Mouse (Mus musculus): ENCODE data around the gene Zfp787. TPM values are rescaled to one million over a fixed set of nuclear protein-coding genes. Genes with fewer than 3 reads are reported as not detected.
A peak's percentile ranks its signal among the peaks of the same experiment; 100 is the strongest.

Gene Zfp787
- polyA plus RNA-seq, 1 experiment from 2014 or later, result 13.7 TPM

DNA sequence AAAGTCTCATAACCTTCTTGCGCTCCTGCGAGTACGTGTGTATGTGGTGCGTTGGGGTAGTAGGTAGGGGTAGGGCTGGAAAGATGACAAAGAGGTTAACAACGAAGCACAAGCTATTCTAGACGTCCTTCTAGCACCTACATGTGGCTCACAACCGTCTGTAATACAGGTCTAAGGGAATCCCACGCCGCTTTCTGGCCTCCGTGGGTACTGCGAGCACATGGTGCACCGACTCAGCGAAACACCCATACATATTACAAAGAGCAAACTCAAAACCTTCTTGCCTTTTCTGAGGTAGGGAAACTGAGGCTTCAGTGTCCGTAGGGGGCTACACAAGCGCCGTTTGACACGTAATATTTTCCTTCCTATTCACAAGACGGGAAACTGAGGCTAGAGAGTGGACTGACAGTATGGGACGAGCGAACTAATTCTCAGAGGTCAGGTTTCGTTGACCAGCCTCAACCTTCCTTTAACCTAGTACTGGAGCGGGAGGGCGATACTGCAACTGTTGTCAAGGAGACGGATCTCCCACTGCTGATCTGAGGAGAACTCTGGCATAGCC lies 15.7 kb upstream of the Zfp787 start:
- peak overlapping the region; percentile 61 for H3K4me3 ChIP-seq (ENCODE audit: low read depth, low read length)
- H3K9me3 ChIP-seq (ENCODE audit: control insufficient read depth, low read length), result no peaks in the 10 kb centered on the region
- 2% methylated on average over 24 of the region's 24 CpGs for WGBS

DNA sequence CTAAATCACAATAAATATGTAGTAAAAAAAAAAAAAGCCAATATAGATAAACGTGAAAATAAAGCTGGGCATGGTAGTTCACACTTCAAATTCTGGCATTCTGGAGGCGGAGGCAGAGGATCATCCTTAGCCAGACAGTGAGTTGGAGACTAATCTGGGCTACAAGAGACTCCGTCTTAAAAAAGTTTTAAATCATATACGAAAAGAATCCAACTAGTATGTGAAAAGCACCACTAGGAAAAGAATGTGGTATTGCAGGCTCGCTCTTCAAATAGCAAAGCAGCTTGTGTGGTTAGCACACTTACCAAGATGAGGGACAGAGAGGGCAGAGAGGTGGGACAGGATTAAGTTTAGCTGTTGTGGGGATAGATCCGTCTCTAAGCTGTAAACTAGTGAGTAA lies 15.1 kb upstream of the Zfp787 start:
- Histone ChIP-seq H3K4me1 (ENCODE audit: control insufficient read depth, insufficient read depth, low read length) (peaks cover 6% of the 10 kb centered on the region; the same call in 1 of the 2 replicates), H3K4me2 (ENCODE audit: low read depth, low read length) (peak overlapping the region; percentile 82), H3K9ac (replicated peaks; ENCODE audit: low read depth, low read length) (peak overlapping the region; percentile 17; the same call in 1 of the 2 replicates), H3K4me3 (ENCODE audit: low read depth, low read length) (peak overlapping the region; percentile 61; the same call in 1 of the 2 replicates), H3K27me3 (ENCODE audit: control insufficient read depth, insufficient read depth, low read length) (no peaks in the 10 kb centered on the region), H3K36me3 (ENCODE audit: control insufficient read depth, insufficient read depth, low read length) (no peaks in the 10 kb centered on the region), H3K9me3 (ENCODE audit: control insufficient read depth, low read length) (no peaks in the 10 kb centered on the region), H3K27ac (ENCODE audit: low read depth, low read length) (peak overlapping the region; percentile 84; the same call in 1 of the 2 replicates)
- ATAC-seq (ENCODE audit: low read depth), result no peak
- 52% methylated on average over 6 of the region's 6 CpGs for WGBS

More for the DNA sequence above, 15.7 kb upstream of the Zfp787 start:
- Histone ChIP-seq H3K4me2 (ENCODE audit: low read depth, low read length) (peak overlapping the region; percentile 82), H3K9ac (replicated peaks; ENCODE audit: low read depth, low read length) (peak overlapping the region; percentile 54), H3K27ac (ENCODE audit: low read depth, low read length) (peak overlapping the region; percentile 84), H3K27me3 (ENCODE audit: control insufficient read depth, insufficient read depth, low read length) (no peaks in the 10 kb centered on the region), H3K36me3 (ENCODE audit: control insufficient read depth, insufficient read depth, low read length) (no peaks in the 10 kb centered on the region), H3K4me1 (ENCODE audit: control insufficient read depth, insufficient read depth, low read length) (peaks cover 6% of the 10 kb centered on the region; the same call in 1 of the 2 replicates)
- peak; percentile 55 for ATAC-seq (ENCODE audit: low read depth)

DNA sequence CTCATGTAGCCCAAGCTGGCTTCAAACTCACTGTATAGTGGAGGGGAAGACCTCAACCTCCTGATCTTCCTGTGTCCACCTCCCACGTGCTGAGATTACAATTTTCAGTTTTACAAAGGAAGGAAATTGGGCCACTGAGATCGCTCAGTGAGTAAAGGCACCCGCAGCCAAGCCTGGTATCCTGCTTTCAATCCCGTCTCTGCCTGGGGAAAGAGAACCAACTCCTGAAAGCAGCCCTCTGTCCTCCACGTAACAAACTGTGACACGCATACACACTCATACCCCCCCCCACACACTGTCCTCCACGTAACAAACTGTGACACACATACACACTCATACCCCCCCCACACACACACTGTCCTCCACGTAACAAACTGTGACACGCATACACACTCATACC lies 14.6 kb upstream of the Zfp787 start:
- Histone ChIP-seq H3K9me3 (ENCODE audit: control insufficient read depth, low read length) (no peaks in the 10 kb centered on the region), H3K9ac (replicated peaks; ENCODE audit: low read depth, low read length) (no peak overlapping the region), H3K27me3 (ENCODE audit: control insufficient read depth, insufficient read depth, low read length) (no peaks in the 10 kb centered on the region), H3K4me1 (ENCODE audit: control insufficient read depth, insufficient read depth, low read length) (peaks cover 6% of the 10 kb centered on the region; the same call in 1 of the 2 replicates), H3K4me2 (ENCODE audit: low read depth, low read length) (no peak overlapping the region), H3K4me3 (ENCODE audit: low read depth, low read length) (no peak overlapping the region), H3K36me3 (ENCODE audit: control insufficient read depth, insufficient read depth, low read length) (no peaks in the 10 kb centered on the region), H3K27ac (ENCODE audit: low read depth, low read length) (no peak overlapping the region)
- ATAC-seq (ENCODE audit: low read depth), result no peak
- 88% methylated on average over 9 of the region's 9 CpGs for WGBS

DNA sequence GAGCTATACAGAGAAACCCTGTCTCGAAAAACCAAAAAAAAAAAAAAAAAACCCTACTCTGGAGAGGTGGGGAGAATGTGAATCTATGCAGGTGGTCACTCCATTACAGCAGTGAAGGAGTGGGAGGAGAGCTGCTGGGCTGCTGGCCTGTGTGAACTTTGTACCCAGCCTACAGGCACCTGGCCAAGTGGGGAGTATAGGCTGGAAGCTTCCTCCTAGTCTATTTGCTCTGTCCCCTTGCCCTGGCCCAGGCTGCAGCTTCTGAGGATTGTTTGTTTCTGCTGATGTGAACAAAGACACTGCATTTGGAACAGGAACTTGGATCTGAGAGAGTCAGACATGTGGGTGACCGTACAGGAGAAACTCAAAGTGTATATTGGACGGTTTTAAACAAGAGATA lies 13.6 kb upstream of the Zfp787 start:
- Histone ChIP-seq H3K27me3 (ENCODE audit: control insufficient read depth, insufficient read depth, low read length) (no peaks in the 10 kb centered on the region), H3K27ac (ENCODE audit: low read depth, low read length) (no peak overlapping the region), H3K4me2 (ENCODE audit: low read depth, low read length) (no peak overlapping the region), H3K9ac (replicated peaks; ENCODE audit: low read depth, low read length) (no peak overlapping the region), H3K9me3 (ENCODE audit: control insufficient read depth, low read length) (no peaks in the 10 kb centered on the region), H3K36me3 (ENCODE audit: control insufficient read depth, insufficient read depth, low read length) (no peaks in the 10 kb centered on the region), H3K4me3 (ENCODE audit: low read depth, low read length) (no peak overlapping the region), H3K4me1 (ENCODE audit: control insufficient read depth, insufficient read depth, low read length) (peaks cover 6% of the 10 kb centered on the region; the same call in 1 of the 2 replicates)
- 80% methylated on average over 3 of the region's 3 CpGs for WGBS
- no peak for ATAC-seq (ENCODE audit: low read depth)

DNA sequence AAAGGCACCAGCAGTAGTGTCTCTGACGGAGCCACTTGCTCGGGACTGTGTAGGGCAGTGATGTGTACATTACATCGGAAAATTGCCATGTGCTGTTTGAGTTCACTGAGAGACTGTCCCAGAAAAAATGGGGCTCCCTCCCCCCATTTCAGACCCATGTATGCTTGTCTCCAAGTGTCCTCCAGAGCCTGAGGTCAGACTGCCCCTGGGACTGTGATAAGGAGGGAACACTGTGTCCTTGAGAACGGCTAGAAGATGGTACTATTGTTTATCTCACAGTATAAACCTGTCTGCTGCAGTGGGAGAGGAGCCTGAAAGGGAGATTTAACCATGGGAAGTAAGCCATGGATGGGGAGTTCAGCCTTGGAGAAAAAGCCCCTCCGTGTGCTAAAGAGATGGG lies 8.9 kb upstream of the Zfp787 start:
- Histone ChIP-seq H3K27ac (ENCODE audit: low read depth, low read length) (no peak overlapping the region), H3K27me3 (ENCODE audit: control insufficient read depth, insufficient read depth, low read length) (no peaks in the 10 kb centered on the region), H3K9ac (replicated peaks; ENCODE audit: low read depth, low read length) (no peak overlapping the region), H3K4me1 (ENCODE audit: control insufficient read depth, insufficient read depth, low read length) (no peaks in the 10 kb centered on the region), H3K36me3 (ENCODE audit: control insufficient read depth, insufficient read depth, low read length) (no peaks in the 10 kb centered on the region), H3K4me3 (ENCODE audit: low read depth, low read length) (no peak overlapping the region), H3K9me3 (ENCODE audit: control insufficient read depth, low read length) (no peaks in the 10 kb centered on the region), H3K4me2 (ENCODE audit: low read depth, low read length) (no peak overlapping the region)
- 79% methylated on average over 5 of the region's 5 CpGs for WGBS
- ATAC-seq (ENCODE audit: low read depth), result no peak

DNA sequence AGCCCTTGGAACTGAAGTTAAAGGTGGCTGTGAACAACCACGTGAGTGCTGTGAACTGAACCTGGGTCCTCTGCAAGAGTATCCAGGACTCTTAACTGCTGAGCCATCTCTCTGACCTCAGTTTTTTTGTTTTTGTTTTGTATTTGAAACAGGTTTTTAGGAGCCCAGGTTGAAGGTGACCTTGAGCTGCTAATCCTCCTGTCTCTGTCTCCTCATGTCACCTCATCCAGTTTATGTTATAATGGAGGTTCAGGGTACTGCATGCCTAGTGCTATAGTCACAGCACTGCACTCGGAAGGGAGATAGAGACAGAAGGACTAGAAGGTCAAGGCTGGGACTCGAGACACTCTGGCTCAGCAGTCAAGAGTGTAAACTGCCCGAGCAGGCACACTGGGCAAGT lies 6.4 kb upstream of the Zfp787 start:
- Histone ChIP-seq H3K36me3 (ENCODE audit: control insufficient read depth, insufficient read depth, low read length) (no peaks in the 10 kb centered on the region), H3K9ac (replicated peaks; ENCODE audit: low read depth, low read length) (no peak overlapping the region), H3K27ac (ENCODE audit: low read depth, low read length) (no peak overlapping the region), H3K4me1 (ENCODE audit: control insufficient read depth, insufficient read depth, low read length) (no peaks in the 10 kb centered on the region), H3K27me3 (ENCODE audit: control insufficient read depth, insufficient read depth, low read length) (no peaks in the 10 kb centered on the region), H3K4me3 (ENCODE audit: low read depth, low read length) (no peak overlapping the region), H3K4me2 (ENCODE audit: low read depth, low read length) (no peak overlapping the region), H3K9me3 (ENCODE audit: control insufficient read depth, low read length) (no peaks in the 10 kb centered on the region)
- 85% methylated on average over 4 of the region's 4 CpGs for WGBS
- ATAC-seq (ENCODE audit: low read depth), result no peak

DNA sequence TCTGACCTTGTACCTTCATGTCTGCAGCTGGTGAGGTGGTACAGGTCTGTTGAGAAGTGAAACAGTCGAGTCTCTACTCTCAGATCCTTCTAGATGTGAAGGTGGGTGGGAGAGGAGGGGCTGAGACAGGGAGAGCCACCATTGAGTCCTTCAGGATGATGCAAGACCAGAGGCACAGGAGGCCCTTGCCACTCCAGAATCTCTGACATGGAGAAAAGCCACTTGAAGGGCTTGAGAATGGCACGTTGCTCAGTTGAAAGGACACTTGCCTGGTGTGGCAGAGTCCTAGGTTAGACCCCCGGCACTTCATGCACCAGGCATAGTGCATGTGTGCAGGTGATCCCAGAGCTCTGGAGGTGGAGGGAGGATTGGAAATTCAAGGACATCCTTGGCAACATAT lies 5.7 kb upstream of the Zfp787 start:
- Histone ChIP-seq H3K9me3 (ENCODE audit: control insufficient read depth, low read length) (no peaks in the 10 kb centered on the region), H3K36me3 (ENCODE audit: control insufficient read depth, insufficient read depth, low read length) (no peaks in the 10 kb centered on the region), H3K27ac (ENCODE audit: low read depth, low read length) (no peak overlapping the region), H3K9ac (replicated peaks; ENCODE audit: low read depth, low read length) (no peak overlapping the region), H3K27me3 (ENCODE audit: control insufficient read depth, insufficient read depth, low read length) (no peaks in the 10 kb centered on the region), H3K4me3 (ENCODE audit: low read depth, low read length) (no peak overlapping the region), H3K4me2 (ENCODE audit: low read depth, low read length) (no peak overlapping the region), H3K4me1 (ENCODE audit: control insufficient read depth, insufficient read depth, low read length) (peaks cover 2% of the 10 kb centered on the region)
- ATAC-seq (ENCODE audit: low read depth), result no peak
- WGBS, result 58% methylated on average over 3 of the region's 3 CpGs

DNA sequence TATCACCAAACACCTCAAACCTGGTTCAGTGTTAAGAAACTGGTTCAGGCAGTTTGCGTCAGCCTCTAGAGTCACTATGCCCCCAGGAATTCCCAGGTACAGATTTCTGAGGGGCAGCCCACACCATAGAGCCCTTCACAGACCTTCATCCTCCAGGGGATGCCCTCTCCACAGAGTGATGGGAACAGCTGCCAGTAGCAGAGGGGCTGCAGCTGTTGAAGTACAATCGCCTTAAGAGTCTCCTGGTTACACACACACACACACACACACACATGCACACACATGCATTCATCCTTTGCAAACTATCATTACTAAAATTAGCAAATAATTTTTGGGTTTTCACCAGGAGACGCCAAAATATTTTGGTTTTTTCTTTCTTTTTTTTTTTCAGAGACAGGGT lies 3.8 kb upstream of the Zfp787 start:
- Histone ChIP-seq H3K27ac (ENCODE audit: low read depth, low read length) (no peak overlapping the region), H3K4me3 (ENCODE audit: low read depth, low read length) (no peak overlapping the region), H3K9me3 (ENCODE audit: control insufficient read depth, low read length) (no peaks in the 10 kb centered on the region), H3K9ac (replicated peaks; ENCODE audit: low read depth, low read length) (no peak overlapping the region), H3K36me3 (ENCODE audit: control insufficient read depth, insufficient read depth, low read length) (no peaks in the 10 kb centered on the region), H3K4me1 (ENCODE audit: control insufficient read depth, insufficient read depth, low read length) (peaks cover 6% of the 10 kb centered on the region), H3K4me2 (ENCODE audit: low read depth, low read length) (no peak overlapping the region), H3K27me3 (ENCODE audit: control insufficient read depth, insufficient read depth, low read length) (no peaks in the 10 kb centered on the region)
- WGBS, result 86% methylated on average over 3 of the region's 3 CpGs
- ATAC-seq (ENCODE audit: low read depth), result no peak

DNA sequence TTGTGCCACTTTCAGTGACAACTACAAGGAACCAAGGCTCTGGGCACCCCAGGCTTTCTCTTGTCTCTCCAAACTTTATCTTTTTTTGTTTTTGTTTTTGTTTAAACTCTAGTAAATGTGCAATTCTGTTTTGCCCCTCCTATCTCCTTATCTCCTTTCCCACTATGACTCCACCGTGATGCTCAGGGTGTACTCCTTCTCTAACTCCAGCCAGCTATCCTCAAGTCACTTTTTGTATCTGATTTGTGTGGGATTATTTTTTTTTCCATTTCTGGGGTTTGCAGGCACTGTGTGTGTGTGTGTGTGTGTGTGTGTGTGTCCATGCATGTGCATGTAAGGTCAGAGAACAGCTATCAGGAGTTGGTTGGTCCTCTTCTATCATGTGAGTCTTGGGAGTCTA lies 1.7 kb upstream of the Zfp787 start:
- Histone ChIP-seq H3K4me2 (ENCODE audit: low read depth, low read length) (no peak overlapping the region), H3K27ac (ENCODE audit: low read depth, low read length) (no peak overlapping the region), H3K9ac (replicated peaks; ENCODE audit: low read depth, low read length) (no peak overlapping the region), H3K36me3 (ENCODE audit: control insufficient read depth, insufficient read depth, low read length) (no peaks in the 10 kb centered on the region), H3K27me3 (ENCODE audit: control insufficient read depth, insufficient read depth, low read length) (no peaks in the 10 kb centered on the region), H3K9me3 (ENCODE audit: control insufficient read depth, low read length) (no peaks in the 10 kb centered on the region), H3K4me3 (ENCODE audit: low read depth, low read length) (no peak overlapping the region), H3K4me1 (ENCODE audit: control insufficient read depth, insufficient read depth, low read length) (peaks cover 16% of the 10 kb centered on the region)
- 96% methylated on average over 1 of the region's 1 CpGs for WGBS
- no peak for ATAC-seq (ENCODE audit: low read depth)
